Mouse (Mus musculus) CD4-positive, CD25-positive, alpha-beta regulatory T cell, adult 2 months (primary cell): Measurements from ENCODE around the gene C1qtnf9.

ENCODE experiments used
- DNase-seq: peaks from one replicate; pipeline ENCODE4 v3.0.0-alpha.2; 2012; ENCODE audit warnings: low read depth, low spot score

The C1qtnf9 gene

GRCm38 (mm10) chr14:60767884-60768283, at the start of gene C1qtnf9:
Gene C1qtnf9, plus strand, starts transcription at chr14:60768134.
- no peak for DNase-seq

GRCm38 (mm10) chr14:60721304-60721703, 46.6 kb upstream of the C1qtnf9 start:
- peak; percentile 37 for DNase-seq

GRCm38 (mm10) chr14:60721938-60722337, 46.0 kb upstream of the C1qtnf9 start:
- DNase-seq: no peak

GRCm38 (mm10) chr14:60726091-60726490, 41.8 kb upstream of the C1qtnf9 start:
- DNase-seq: peak; percentile 44

- DNase-seq: peak; percentile 61
These were observed 40.8 kb upstream of the C1qtnf9 start for GRCm38 (mm10) chr14:60727130-60727529.

- DNase-seq: peak; percentile 75
These were observed 35.9 kb upstream of the C1qtnf9 start for GRCm38 (mm10) chr14:60732081-60732480.

- DNase-seq: peak; percentile 56
These were observed 35.1 kb upstream of the C1qtnf9 start for GRCm38 (mm10) chr14:60732787-60733186.

GRCm38 (mm10) chr14:60733706-60734105, 34.2 kb upstream of the C1qtnf9 start:
- no peak for DNase-seq

GRCm38 (mm10) chr14:60735206-60735605, 32.7 kb upstream of the C1qtnf9 start:
- no peak for DNase-seq

GRCm38 (mm10) chr14:60735848-60736547, 31.9 kb upstream of the C1qtnf9 start:
- peak; percentile 54 for DNase-seq

GRCm38 (mm10) chr14:60736591-60737192, 31.2 kb upstream of the C1qtnf9 start:
- peak; percentile 92 for DNase-seq

GRCm38 (mm10) chr14:60737202-60737611, 30.7 kb upstream of the C1qtnf9 start:
- DNase-seq: peak; percentile 71

GRCm38 (mm10) chr14:60738434-60738938, 29.4 kb upstream of the C1qtnf9 start:
- DNase-seq: peak; percentile 77

- peak; percentile 37 for DNase-seq
These were observed 28.8 kb upstream of the C1qtnf9 start for GRCm38 (mm10) chr14:60739155-60739554.

- peak; percentile 33 for DNase-seq
These were observed 28.3 kb upstream of the C1qtnf9 start for GRCm38 (mm10) chr14:60739616-60740015.

- DNase-seq: peak; percentile 40
These were observed 27.4 kb upstream of the C1qtnf9 start for GRCm38 (mm10) chr14:60740507-60740906.

- DNase-seq: peak; percentile 35
These were observed 26.9 kb upstream of the C1qtnf9 start for GRCm38 (mm10) chr14:60741033-60741432.

- no peak for DNase-seq
These were observed 26.4 kb upstream of the C1qtnf9 start for GRCm38 (mm10) chr14:60741490-60741981.

GRCm38 (mm10) chr14:60743681-60744080, 24.3 kb upstream of the C1qtnf9 start:
- DNase-seq: no peak

GRCm38 (mm10) chr14:60745201-60745600, 22.7 kb upstream of the C1qtnf9 start:
- DNase-seq: no peak

GRCm38 (mm10) chr14:60746141-60746540, 21.8 kb upstream of the C1qtnf9 start:
- DNase-seq: no peak

- no peak for DNase-seq
These were observed 20.6 kb upstream of the C1qtnf9 start for GRCm38 (mm10) chr14:60747154-60747870.
